Mouse (Mus musculus) forebrain, embryonic 10.5 days (tissue): ENCODE measurements at regions not wholly inside any gene's neighbourhood (a gene's known extent, or its start where the extent isn't known, plus 50 kb on each side); places are given as distances from the start of the nearest gene placed in this dataset.

Experiments used
- DNase-seq: peaks from one replicate; pipeline ENCODE4 v3.0.0-alpha.2; 2017; ENCODE audit warnings: low spot score; ENCODE audit errors: extremely low spot score
- H3K27ac ChIP-seq: fragments of 300-500 bp; sonication (generic); 2 replicates; pipeline ENCODE4 v1.5.1; 2016; ENCODE audit warnings: mild to moderate bottlenecking
- H3K27me3 ChIP-seq: fragments of 300-500 bp; sonication (generic); 2 replicates; pipeline ENCODE4 v1.6.1; 2016; ENCODE audit warnings: mild to moderate bottlenecking; ENCODE audit not compliant: poor library complexity, severe bottlenecking
- H3K36me3 ChIP-seq: fragments of 300-500 bp; sonication (generic); replicated peaks from 2 replicates; pipeline ENCODE4 v1.6.1; 2016; ENCODE audit warnings: mild to moderate bottlenecking, moderate library complexity
- H3K4me1 ChIP-seq: fragments of 300-500 bp; sonication (generic); 2 replicates; pipeline ENCODE4 v1.6.1; 2016
- H3K4me3 ChIP-seq: fragments of 300-500 bp; sonication (generic); 2 replicates; pipeline ENCODE4 v1.5.1; 2016; ENCODE audit warnings: mild to moderate bottlenecking, moderate library complexity
- H3K9me3 ChIP-seq: fragments of 300-500 bp; sonication (generic); 2 replicates; pipeline ENCODE4 v1.6.1; 2016; ENCODE audit warnings: mild to moderate bottlenecking, moderate library complexity
- WGBS: fragments of 180-500 bp; shearing (Covaris S2); methylation state at CpG from one replicate; pipeline ENCODE4 v1.1.7; 2016; 5-methylcytosine and 5-hydroxymethylcytosine counted together

DNA sequence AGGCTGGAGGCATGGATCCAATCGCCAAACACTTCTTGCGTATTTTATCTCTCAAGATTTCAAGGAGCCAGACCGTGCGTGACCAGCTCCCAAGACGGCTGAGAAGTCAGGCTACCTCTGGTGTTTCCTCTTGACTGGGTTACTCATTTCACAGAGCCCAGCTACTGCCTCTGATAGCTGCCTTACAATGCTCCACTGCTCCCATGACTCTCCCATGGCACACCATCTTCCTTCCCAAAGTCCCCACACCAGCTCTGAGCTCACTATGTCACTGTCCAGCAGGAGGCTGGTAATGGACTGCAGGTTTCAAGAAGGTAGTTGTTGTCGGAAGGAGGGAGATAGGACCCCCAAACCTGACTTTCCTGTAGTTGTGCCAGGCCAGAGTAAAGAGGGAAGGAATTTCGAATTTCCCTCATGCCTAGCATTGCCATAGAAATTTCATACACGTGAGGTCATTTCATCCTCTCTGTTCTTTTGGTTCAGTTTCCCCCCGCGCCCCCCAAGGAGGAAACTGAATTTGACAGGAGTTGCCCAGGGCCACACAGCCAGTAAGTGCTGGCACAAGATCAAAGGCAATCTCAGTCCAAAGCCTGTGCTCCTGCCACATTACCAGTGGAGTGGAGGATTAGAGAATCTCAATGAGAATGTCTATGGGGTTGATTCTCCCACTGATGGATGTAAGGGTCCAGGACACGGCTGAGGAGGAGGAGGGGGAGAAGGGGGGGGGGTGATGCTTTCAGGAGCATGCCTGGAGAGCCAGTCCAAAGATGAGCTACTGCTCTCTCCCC, 155.3 kb upstream of the Mocs1 start:
- DNase-seq, result no peak
- H3K9me3 ChIP-seq, result no peaks in the 10 kb centered on the region
- 81% methylated on average over 11 of the region's 11 CpGs for WGBS

GRCm38 (mm10) chr17:49274936-49275335, 153.2 kb upstream of the Mocs1 start:
- Histone ChIP-seq H3K36me3 (no peaks in the 10 kb centered on the region), H3K27ac (no peak overlapping the region), H3K27me3 (no peaks in the 10 kb centered on the region), H3K4me3 (no peak overlapping the region), H3K4me1 (peaks cover 9% of the 10 kb centered on the region; the same call in 1 of the 2 replicates), H3K9me3 (no peaks in the 10 kb centered on the region)
- DNase-seq, result no peak
- WGBS, result 87% methylated on average over 3 of the region's 3 CpGs

More for the DNA sequence above, 155.3 kb upstream of the Mocs1 start:
- Histone ChIP-seq H3K4me1 (peaks cover 9% of the 10 kb centered on the region; the same call in 1 of the 2 replicates), H3K27ac (no peak overlapping the region), H3K4me3 (no peak overlapping the region), H3K36me3 (no peaks in the 10 kb centered on the region), H3K27me3 (no peaks in the 10 kb centered on the region)

- DNase-seq, result no peak
- Histone ChIP-seq H3K9me3 (no peaks in the 10 kb centered on the region), H3K27ac (no peak overlapping the region), H3K36me3 (no peaks in the 10 kb centered on the region), H3K27me3 (no peaks in the 10 kb centered on the region), H3K4me1 (peaks cover 9% of the 10 kb centered on the region; the same call in 1 of the 2 replicates), H3K4me3 (no peak overlapping the region)
- 58% methylated on average over 2 of the region's 2 CpGs for WGBS
Observed at GRCm38 (mm10) chr17:49275421-49275820, 152.7 kb upstream of the Mocs1 start.

DNA sequence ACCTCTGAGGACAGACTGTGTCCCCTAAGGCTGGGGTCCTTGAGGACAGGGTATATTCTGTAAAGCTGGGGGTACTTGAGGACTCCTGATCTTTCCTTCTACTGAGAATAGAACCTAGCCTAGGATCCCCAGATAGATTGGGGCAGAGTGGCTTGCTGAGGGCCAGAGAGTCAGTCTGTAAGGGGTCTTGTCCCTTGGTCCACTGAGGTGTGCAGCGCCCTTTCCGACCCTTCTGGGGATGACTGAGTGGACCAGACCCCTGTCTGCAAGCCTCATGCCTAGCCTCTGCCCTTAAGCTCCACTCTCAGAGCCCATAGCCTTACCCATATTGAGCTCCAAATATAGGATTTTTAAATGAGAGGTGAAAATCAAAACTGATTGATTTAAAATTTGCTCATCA, 152.2 kb upstream of the Mocs1 start:
- DNase-seq, result no peak
- Histone ChIP-seq H3K27me3 (no peaks in the 10 kb centered on the region), H3K9me3 (no peaks in the 10 kb centered on the region), H3K36me3 (no peaks in the 10 kb centered on the region), H3K4me1 (peaks cover 9% of the 10 kb centered on the region; the same call in 1 of the 2 replicates), H3K27ac (no peak overlapping the region), H3K4me3 (no peak overlapping the region)
- WGBS, result 90% methylated on average over 2 of the region's 2 CpGs

- H3K27me3 ChIP-seq, result no peaks in the 10 kb centered on the region
- H3K4me3 ChIP-seq, result no peak overlapping the region
- no peak for DNase-seq
- peaks cover 3% of the 10 kb centered on the region; the same call in 1 of the 2 replicates for H3K9me3 ChIP-seq
- WGBS, result 91% methylated on average over 8 of the region's 8 CpGs
- H3K36me3 ChIP-seq, result no peaks in the 10 kb centered on the region
- H3K27ac ChIP-seq, result no peak overlapping the region
- H3K4me1 ChIP-seq, result peaks cover under 1% of the 10 kb centered on the region; the same call in 1 of the 2 replicates
Observed at GRCm38 (mm10) chr17:49278541-49278940, 149.6 kb upstream of the Mocs1 start.

GRCm38 (mm10) chr17:49278973-49279727, 149.0 kb upstream of the Mocs1 start:
- 87% methylated on average over 10 of the region's 10 CpGs for WGBS

GRCm38 (mm10) chr17:49281344-49281743, 146.8 kb upstream of the Mocs1 start:
- no peak overlapping the region for H3K4me3 ChIP-seq
- no peak for DNase-seq
- H3K36me3 ChIP-seq, result no peaks in the 10 kb centered on the region
- peaks cover 3% of the 10 kb centered on the region; the same call in 1 of the 2 replicates for H3K9me3 ChIP-seq
- H3K27ac ChIP-seq, result no peak overlapping the region
- H3K4me1 ChIP-seq, result no peaks in the 10 kb centered on the region
- H3K27me3 ChIP-seq, result no peaks in the 10 kb centered on the region
- 89% methylated on average over 13 of the region's 13 CpGs for WGBS

More at GRCm38 (mm10) chr17:49278973-49279727, 149.0 kb upstream of the Mocs1 start:
- H3K4me3 ChIP-seq, result no peak overlapping the region
- no peak for DNase-seq
- H3K27me3 ChIP-seq, result no peaks in the 10 kb centered on the region
- H3K4me1 ChIP-seq, result no peaks in the 10 kb centered on the region
- no peak overlapping the region for H3K27ac ChIP-seq
- H3K36me3 ChIP-seq, result no peaks in the 10 kb centered on the region
- H3K9me3 ChIP-seq, result peaks cover 3% of the 10 kb centered on the region; the same call in 1 of the 2 replicates

DNA sequence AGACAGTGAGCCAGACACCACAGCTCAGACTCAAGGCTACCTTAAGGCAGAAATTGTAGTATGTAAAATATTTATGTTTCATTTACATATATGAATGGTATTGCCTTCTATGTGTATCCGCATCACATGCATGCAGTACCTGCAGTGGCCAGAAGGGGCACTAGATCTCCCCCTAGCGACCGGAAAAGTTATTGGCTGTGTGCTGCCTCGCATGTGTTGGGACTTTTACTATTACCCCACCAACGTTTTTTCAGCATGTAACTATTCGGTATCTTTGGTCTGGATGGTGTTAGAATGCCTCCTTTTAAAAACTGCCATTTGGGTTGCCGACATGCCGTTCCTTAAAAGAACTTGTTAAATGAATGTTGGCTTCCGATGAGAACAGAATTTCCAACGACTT, 145.7 kb upstream of the Mocs1 start:
- H3K4me1 ChIP-seq, result no peaks in the 10 kb centered on the region

GRCm38 (mm10) chr17:49283491-49283890, 144.7 kb upstream of the Mocs1 start:
- peaks cover 3% of the 10 kb centered on the region; the same call in 1 of the 2 replicates for H3K9me3 ChIP-seq
- WGBS, result 90% methylated on average over 5 of the region's 5 CpGs
- no peaks in the 10 kb centered on the region for H3K27me3 ChIP-seq
- H3K4me1 ChIP-seq, result no peaks in the 10 kb centered on the region
- DNase-seq, result no peak
- H3K4me3 ChIP-seq, result no peak overlapping the region
- no peak overlapping the region for H3K27ac ChIP-seq
- H3K36me3 ChIP-seq, result no peaks in the 10 kb centered on the region

More for the DNA sequence above, 145.7 kb upstream of the Mocs1 start:
- no peaks in the 10 kb centered on the region for H3K27me3 ChIP-seq
- H3K27ac ChIP-seq, result no peak overlapping the region
- H3K9me3 ChIP-seq, result peaks cover 3% of the 10 kb centered on the region; the same call in 1 of the 2 replicates
- 80% methylated on average over 10 of the region's 10 CpGs for WGBS
- no peaks in the 10 kb centered on the region for H3K36me3 ChIP-seq
- no peak for DNase-seq
- H3K4me3 ChIP-seq, result no peak overlapping the region

- 79% methylated on average over 3 of the region's 3 CpGs for WGBS
- DNase-seq, result no peak
- no peak overlapping the region for H3K4me3 ChIP-seq
- H3K36me3 ChIP-seq, result no peaks in the 10 kb centered on the region
- H3K27ac ChIP-seq, result no peak overlapping the region
- no peaks in the 10 kb centered on the region for H3K4me1 ChIP-seq
- peaks cover 8% of the 10 kb centered on the region; the same call in 1 of the 2 replicates for H3K9me3 ChIP-seq
- H3K27me3 ChIP-seq, result no peaks in the 10 kb centered on the region
Observed at GRCm38 (mm10) chr17:49291636-49292035, 136.5 kb upstream of the Mocs1 start.

DNA sequence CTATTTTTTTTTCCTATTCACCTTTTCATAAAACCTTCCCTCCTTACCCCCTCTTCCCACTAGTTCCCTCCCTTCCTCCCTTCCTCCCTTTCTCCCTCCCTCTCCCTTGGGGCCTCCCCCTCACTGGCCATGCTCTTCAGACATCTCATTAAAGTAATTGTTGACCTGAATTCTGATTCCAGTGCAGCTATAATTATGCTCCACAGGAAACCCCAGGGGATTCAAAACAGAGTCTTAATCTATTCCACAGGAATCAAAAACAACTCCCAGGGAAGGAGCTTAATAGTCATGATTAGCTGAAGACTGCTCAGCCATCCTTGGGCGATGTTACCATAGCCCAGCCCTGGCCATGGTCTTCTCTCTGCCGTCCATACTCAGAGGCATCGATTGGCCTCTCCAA, 123.7 kb upstream of the Mocs1 start:
- Histone ChIP-seq H3K9me3 (peaks cover 6% of the 10 kb centered on the region; the same call in 1 of the 2 replicates), H3K27ac (no peak overlapping the region), H3K4me1 (peaks cover 6% of the 10 kb centered on the region; the same call in 1 of the 2 replicates), H3K36me3 (no peaks in the 10 kb centered on the region), H3K4me3 (no peak overlapping the region), H3K27me3 (peaks cover 31% of the 10 kb centered on the region)
- WGBS, result 63% methylated on average over 3 of the region's 3 CpGs
- no peak for DNase-seq

GRCm38 (mm10) chr17:49305116-49305515, 123.0 kb upstream of the Mocs1 start:
- peaks cover 6% of the 10 kb centered on the region; the same call in 1 of the 2 replicates for H3K9me3 ChIP-seq
- WGBS, result 78% methylated on average over 6 of the region's 6 CpGs
- H3K4me3 ChIP-seq, result no peak overlapping the region
- no peak for DNase-seq
- peaks cover 6% of the 10 kb centered on the region; the same call in 1 of the 2 replicates for H3K4me1 ChIP-seq
- peaks cover 35% of the 10 kb centered on the region for H3K27me3 ChIP-seq
- H3K36me3 ChIP-seq, result no peaks in the 10 kb centered on the region
- H3K27ac ChIP-seq, result no peak overlapping the region
